Mouse (Mus musculus): ENCODE data around the gene Rsph3a. TPM values are rescaled to one million over a fixed set of nuclear protein-coding genes. Genes with fewer than 3 reads are reported as not detected.
"Not testable (repeated sequence)": the region's sequence is repeated elsewhere in the genome, so short reads cannot be mapped to it uniquely, and the experiment has no call there.

The Rsph3a gene
- polyA plus RNA-seq, 1 experiment: 47.1 TPM

DNA sequence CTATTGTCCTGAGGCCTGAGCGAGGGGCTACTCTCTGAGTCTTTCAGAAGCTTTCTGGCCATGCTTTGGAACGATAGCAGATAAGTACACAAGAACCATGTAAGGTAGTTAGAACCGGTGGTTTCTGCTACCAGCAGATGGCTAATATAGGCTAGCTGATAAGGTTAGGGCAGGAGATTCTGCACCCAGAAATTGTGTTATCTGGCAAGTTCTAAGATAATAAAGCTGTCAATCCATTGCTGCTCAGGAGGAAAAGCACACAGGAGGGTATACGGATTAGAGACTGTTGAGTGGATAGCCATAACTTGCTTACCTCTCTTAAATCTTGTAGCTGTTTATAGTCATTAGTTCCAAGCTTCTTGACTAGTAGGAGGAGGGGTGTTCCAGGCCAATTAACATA lies 17.9 kb downstream of the Rsph3a start:
- not testable (repeated sequence) for H3K27ac ChIP-seq (ENCODE audit: control insufficient read depth, insufficient read depth, low read length); H3K4me1 ChIP-seq (replicated peaks; ENCODE audit: control insufficient read depth, insufficient read depth, low read length); H3K27me3 ChIP-seq (ENCODE audit: control insufficient read depth, insufficient read depth, low read length); H3K36me3 ChIP-seq (ENCODE audit: control insufficient read depth, insufficient read depth, low read length); DNase-seq; H3K4me3 ChIP-seq (ENCODE audit: control insufficient read depth, insufficient read depth, low read length)
- 94% methylated on average over 4 of the region's 4 CpGs for WGBS

DNA sequence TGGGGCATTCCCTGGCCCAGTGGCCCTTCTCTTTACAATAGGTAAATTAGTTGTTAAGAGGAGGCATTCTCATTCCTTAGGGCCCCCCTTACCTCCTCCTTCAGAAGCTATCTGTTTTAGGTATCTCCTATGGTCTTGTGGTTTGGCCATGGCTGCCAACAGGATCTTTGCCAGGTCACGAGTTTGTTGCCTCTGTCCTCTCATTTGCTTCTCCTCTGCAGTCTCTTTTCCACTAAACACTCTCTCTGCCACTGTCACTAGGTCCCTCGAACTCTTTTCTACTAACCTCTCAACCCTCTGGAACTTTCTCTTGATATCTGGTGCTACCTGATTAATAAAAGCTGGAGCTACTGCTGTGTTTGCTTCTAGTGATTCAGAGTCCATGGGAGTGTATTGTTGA lies 19.0 kb downstream of the Rsph3a start:
- 11% methylated on average over 2 of the region's 2 CpGs for WGBS
- H3K4me3 ChIP-seq (ENCODE audit: control insufficient read depth, insufficient read depth, low read length); DNase-seq; H3K4me1 ChIP-seq (replicated peaks; ENCODE audit: control insufficient read depth, insufficient read depth, low read length); H3K36me3 ChIP-seq (ENCODE audit: control insufficient read depth, insufficient read depth, low read length); H3K27me3 ChIP-seq (ENCODE audit: control insufficient read depth, insufficient read depth, low read length); H3K27ac ChIP-seq (ENCODE audit: control insufficient read depth, insufficient read depth, low read length): not testable (repeated sequence)

DNA sequence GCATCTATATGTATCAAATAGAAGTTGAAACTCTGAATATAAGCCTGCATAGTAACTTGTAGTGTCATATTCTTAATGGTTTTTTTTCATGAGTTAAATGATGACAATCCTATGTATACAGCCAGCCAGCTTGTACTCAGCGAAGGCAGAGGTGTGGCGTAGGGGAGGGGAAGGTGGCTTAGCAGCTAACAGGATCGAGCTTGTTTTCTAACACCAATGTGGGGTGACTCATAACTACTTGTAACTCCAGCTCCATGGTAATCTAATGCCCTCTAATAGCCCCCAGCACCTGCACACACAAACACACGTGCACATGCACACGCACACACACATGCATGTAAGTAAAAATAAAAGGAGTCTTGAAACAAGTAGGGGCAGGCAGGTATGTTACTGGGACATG lies 23.1 kb downstream of the Rsph3a start:
- WGBS: 95% methylated on average over 4 of the region's 5 CpGs
- not testable (repeated sequence) for DNase-seq; H3K4me1 ChIP-seq (replicated peaks; ENCODE audit: control insufficient read depth, insufficient read depth, low read length)

DNA sequence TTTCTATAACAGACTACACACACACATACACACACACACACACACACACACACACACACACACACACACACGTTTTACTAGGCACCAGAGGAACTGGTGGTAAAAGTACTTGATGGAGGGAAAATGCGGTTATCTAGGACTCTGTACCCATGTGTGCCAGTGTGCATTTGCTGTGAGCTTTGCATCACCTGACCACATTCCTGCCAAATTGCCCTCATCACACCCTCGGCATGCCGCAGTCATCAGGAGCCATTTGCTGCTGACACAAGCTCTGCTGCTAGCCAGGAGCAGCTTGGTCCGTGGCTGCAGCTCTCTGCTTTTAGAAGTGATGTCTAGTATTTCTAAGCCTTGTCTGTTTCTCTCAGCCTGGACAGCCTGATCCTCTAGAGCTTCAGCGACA lies 24.4 kb downstream of the Rsph3a start:
- not testable (repeated sequence) for DNase-seq; H3K27ac ChIP-seq (ENCODE audit: control insufficient read depth, insufficient read depth, low read length); H3K4me3 ChIP-seq (ENCODE audit: control insufficient read depth, insufficient read depth, low read length); H3K36me3 ChIP-seq (ENCODE audit: control insufficient read depth, insufficient read depth, low read length); H3K27me3 ChIP-seq (ENCODE audit: control insufficient read depth, insufficient read depth, low read length); H3K4me1 ChIP-seq (replicated peaks; ENCODE audit: control insufficient read depth, insufficient read depth, low read length)
- WGBS: 92% methylated on average over 2 of the region's 6 CpGs

More for the DNA sequence above, 23.1 kb downstream of the Rsph3a start:
- H3K27ac ChIP-seq (ENCODE audit: control insufficient read depth, insufficient read depth, low read length); H3K36me3 ChIP-seq (ENCODE audit: control insufficient read depth, insufficient read depth, low read length); H3K4me3 ChIP-seq (ENCODE audit: control insufficient read depth, insufficient read depth, low read length); H3K27me3 ChIP-seq (ENCODE audit: control insufficient read depth, insufficient read depth, low read length): not testable (repeated sequence)

DNA sequence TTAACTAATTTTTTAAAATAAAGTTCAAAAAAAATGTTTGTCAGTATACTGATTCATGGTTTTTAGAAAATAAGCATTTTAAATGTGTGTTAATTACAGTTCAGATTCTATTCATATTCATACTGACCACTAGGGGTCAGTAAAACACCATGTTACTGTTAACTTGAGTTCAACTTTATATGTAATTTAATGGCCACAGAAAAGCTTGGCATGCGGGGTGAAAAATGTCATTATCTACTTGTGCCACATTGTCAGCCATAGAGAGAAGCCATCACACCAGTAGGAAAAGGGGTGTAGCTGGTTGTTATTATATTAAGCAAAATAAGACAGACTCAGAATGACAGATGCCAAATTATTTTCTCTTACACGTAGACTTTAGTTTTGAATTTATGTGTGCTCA lies 38.1 kb downstream of the Rsph3a start:
- H3K36me3 ChIP-seq (ENCODE audit: control insufficient read depth, insufficient read depth, low read length); H3K27ac ChIP-seq (ENCODE audit: control insufficient read depth, insufficient read depth, low read length); H3K27me3 ChIP-seq (ENCODE audit: control insufficient read depth, insufficient read depth, low read length); DNase-seq; H3K4me3 ChIP-seq (ENCODE audit: control insufficient read depth, insufficient read depth, low read length); H3K4me1 ChIP-seq (replicated peaks; ENCODE audit: control insufficient read depth, insufficient read depth, low read length): not testable (repeated sequence)
- 92% methylated on average over 1 of the region's 2 CpGs for WGBS

DNA sequence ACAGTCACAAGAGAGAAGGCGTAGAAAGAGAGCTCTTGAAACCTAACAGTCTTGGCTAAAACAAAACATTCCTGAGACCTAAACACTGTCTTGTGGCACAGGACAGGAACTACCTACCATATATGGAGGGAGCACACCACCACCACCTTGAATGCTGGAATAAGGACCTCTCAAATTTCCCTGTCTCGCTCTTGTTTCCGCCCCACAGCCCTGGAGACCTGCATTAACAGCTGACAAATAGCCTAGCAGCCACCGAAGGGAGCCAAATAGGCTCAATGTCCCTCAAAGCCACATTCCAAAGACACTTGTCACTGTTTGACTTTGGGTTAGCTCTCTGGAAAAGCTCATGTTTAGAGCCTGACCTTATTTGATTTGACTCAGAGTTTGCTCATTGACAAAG lies 40.2 kb downstream of the Rsph3a start:
- not testable (repeated sequence) for H3K36me3 ChIP-seq (ENCODE audit: control insufficient read depth, insufficient read depth, low read length); H3K4me3 ChIP-seq (ENCODE audit: control insufficient read depth, insufficient read depth, low read length); DNase-seq; H3K27ac ChIP-seq (ENCODE audit: control insufficient read depth, insufficient read depth, low read length); H3K27me3 ChIP-seq (ENCODE audit: control insufficient read depth, insufficient read depth, low read length); H3K4me1 ChIP-seq (replicated peaks; ENCODE audit: control insufficient read depth, insufficient read depth, low read length)
- WGBS: 79% methylated on average over 4 of the region's 4 CpGs

DNA sequence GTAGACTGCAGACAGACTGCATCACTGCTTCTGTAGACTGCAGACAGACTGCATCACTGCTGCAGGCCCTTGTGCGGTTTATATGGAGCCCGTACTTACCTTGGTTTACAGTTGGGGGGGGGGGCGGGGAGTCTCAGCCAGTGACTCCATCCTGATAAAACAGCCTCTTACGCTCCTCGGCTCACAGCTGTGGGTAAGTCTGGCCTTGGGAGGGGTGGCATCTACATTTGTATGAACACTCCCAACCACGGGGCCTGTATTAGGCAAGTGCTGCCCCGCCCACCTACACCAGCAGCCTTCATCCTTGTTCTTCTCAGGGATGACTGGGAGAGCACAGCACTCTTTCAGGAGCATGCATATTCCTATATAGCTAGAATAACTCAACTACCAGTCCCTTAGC lies 41.6 kb downstream of the Rsph3a start:
- 93% methylated on average over 7 of the region's 7 CpGs for WGBS

DNA sequence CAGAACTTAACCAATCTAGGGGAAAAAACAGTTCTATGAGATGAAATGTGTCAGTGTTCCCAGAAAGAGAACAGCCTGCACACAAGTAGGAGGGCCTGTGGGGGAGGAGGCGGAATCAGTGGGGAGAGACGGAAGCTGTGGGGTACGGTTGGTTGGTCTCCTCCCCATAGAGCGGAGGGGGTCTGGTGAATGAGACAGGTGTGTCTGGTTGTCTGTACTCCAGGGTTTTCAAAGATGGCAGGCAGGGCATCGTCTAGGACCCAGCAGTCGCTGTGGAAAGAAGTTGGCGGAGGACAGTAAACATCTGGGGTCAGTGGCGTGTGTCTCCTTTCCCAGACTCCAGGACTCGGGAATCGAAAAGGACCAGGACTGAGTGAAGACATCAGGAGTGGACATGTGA lies 57.8 kb downstream of the Rsph3a start:
- not testable (repeated sequence) for H3K4me3 ChIP-seq (ENCODE audit: control insufficient read depth, insufficient read depth, low read length); H3K4me1 ChIP-seq (replicated peaks; ENCODE audit: control insufficient read depth, insufficient read depth, low read length); DNase-seq; H3K36me3 ChIP-seq (ENCODE audit: control insufficient read depth, insufficient read depth, low read length); H3K27me3 ChIP-seq (ENCODE audit: control insufficient read depth, insufficient read depth, low read length); H3K27ac ChIP-seq (ENCODE audit: control insufficient read depth, insufficient read depth, low read length)
- WGBS: 91% methylated on average over 10 of the region's 10 CpGs

More for the DNA sequence above, 41.6 kb downstream of the Rsph3a start:
- not testable (repeated sequence) for H3K4me1 ChIP-seq (replicated peaks; ENCODE audit: control insufficient read depth, insufficient read depth, low read length); DNase-seq; H3K27ac ChIP-seq (ENCODE audit: control insufficient read depth, insufficient read depth, low read length); H3K36me3 ChIP-seq (ENCODE audit: control insufficient read depth, insufficient read depth, low read length); H3K27me3 ChIP-seq (ENCODE audit: control insufficient read depth, insufficient read depth, low read length); H3K4me3 ChIP-seq (ENCODE audit: control insufficient read depth, insufficient read depth, low read length)

DNA sequence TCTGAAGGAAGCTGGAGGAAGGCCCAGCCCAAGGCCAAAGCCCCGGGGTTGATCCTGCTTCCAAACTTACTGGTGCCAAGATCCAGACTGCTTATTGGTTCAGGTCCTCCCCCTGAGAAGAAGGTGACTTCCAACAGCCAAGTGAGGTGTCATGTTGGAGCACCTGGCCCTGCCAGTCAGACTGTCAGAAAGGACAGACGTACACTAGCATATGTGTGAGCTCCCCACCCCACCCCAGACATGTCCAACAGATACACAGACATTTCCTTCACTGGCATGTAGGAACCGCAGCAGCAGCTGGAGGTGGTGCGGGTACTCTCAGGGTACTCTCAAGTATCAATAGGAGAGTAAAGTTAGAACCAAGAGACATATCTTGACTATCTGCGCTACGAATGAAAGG lies 61.4 kb downstream of the Rsph3a start:
- DNase-seq; H3K4me3 ChIP-seq (ENCODE audit: control insufficient read depth, insufficient read depth, low read length); H3K27me3 ChIP-seq (ENCODE audit: control insufficient read depth, insufficient read depth, low read length); H3K36me3 ChIP-seq (ENCODE audit: control insufficient read depth, insufficient read depth, low read length); H3K27ac ChIP-seq (ENCODE audit: control insufficient read depth, insufficient read depth, low read length); H3K4me1 ChIP-seq (replicated peaks; ENCODE audit: control insufficient read depth, insufficient read depth, low read length): not testable (repeated sequence)
- 100% methylated on average over 2 of the region's 6 CpGs for WGBS

DNA sequence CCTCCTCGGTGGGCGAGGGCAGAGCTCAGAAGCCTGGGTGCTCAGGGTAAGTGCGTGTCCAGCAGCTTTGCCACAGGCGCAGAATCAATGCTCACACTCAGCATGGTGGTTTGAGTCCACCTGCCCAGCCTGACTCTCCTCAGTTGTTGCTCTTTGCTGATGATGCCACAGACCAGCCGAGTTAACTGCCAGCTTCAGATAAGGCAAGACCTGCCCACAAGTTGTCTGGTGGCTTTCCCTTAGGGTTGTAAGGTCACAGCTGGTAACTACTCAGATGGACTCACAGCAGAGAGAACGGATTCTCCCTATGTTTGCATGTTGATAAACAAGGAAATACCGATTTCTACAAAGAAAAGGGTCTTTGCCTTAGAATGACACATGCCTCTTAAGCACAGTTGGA lies 64.2 kb downstream of the Rsph3a start:
- H3K27ac ChIP-seq (ENCODE audit: control insufficient read depth, insufficient read depth, low read length); H3K36me3 ChIP-seq (ENCODE audit: control insufficient read depth, insufficient read depth, low read length); DNase-seq; H3K27me3 ChIP-seq (ENCODE audit: control insufficient read depth, insufficient read depth, low read length); H3K4me1 ChIP-seq (replicated peaks; ENCODE audit: control insufficient read depth, insufficient read depth, low read length); H3K4me3 ChIP-seq (ENCODE audit: control insufficient read depth, insufficient read depth, low read length): not testable (repeated sequence)
- 56% methylated on average over 6 of the region's 7 CpGs for WGBS

DNA sequence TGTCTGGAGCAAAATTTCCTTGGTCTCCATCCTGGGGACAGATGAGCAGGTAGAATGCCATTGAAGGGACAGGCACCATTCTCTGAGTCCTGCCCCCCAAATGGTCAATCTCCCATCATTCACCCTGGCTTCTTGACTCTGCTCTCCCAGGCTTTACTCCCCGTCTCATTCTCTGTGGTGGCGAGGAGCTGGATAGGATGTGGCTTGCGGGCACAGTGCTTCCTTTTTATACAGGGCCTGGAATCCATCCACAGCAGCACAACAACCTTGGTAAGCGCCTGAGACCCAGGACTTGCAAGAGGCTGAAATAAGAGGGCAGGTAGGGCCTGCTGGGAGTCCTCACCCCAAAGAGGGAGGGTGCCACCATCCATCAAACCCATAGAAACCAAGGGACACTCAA lies 68.6 kb downstream of the Rsph3a start:
- not testable (repeated sequence) for H3K27ac ChIP-seq (ENCODE audit: control insufficient read depth, insufficient read depth, low read length); H3K27me3 ChIP-seq (ENCODE audit: control insufficient read depth, insufficient read depth, low read length); DNase-seq; H3K4me1 ChIP-seq (replicated peaks; ENCODE audit: control insufficient read depth, insufficient read depth, low read length); H3K4me3 ChIP-seq (ENCODE audit: control insufficient read depth, insufficient read depth, low read length); H3K36me3 ChIP-seq (ENCODE audit: control insufficient read depth, insufficient read depth, low read length)
- WGBS: 13% methylated on average over 4 of the region's 4 CpGs

DNA sequence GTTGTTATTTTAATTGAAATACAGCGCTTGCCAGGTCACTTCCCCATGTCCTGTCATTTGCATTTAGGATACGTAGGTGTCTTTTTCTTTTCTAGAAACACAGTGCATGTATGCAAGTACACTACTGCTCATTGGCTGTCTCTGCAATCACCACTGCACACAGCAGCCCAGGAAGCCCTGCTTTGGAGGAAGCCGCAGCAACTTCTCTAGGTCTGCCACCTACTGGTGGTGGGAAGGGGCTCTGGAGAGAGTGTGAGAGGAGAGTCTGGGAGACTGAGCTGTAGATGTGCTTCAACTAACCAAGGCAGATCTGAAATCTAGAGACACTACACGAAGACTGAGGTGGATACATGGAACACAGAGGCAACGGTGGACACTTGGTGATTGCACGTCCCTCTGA lies 77.3 kb downstream of the Rsph3a start:
- H3K36me3 ChIP-seq (ENCODE audit: control insufficient read depth, insufficient read depth, low read length); H3K4me3 ChIP-seq (ENCODE audit: control insufficient read depth, insufficient read depth, low read length); DNase-seq; H3K4me1 ChIP-seq (replicated peaks; ENCODE audit: control insufficient read depth, insufficient read depth, low read length); H3K27ac ChIP-seq (ENCODE audit: control insufficient read depth, insufficient read depth, low read length); H3K27me3 ChIP-seq (ENCODE audit: control insufficient read depth, insufficient read depth, low read length): not testable (repeated sequence)
- no CpG with 5 or more reads among the region's 6 CpGs for WGBS
